Mouse (Mus musculus): ENCODE data around the gene Dad1. TPM values are rescaled to one million over a fixed set of nuclear protein-coding genes. Genes with fewer than 3 reads are reported as not detected.
A peak's percentile ranks its signal among the peaks of the same experiment; 100 is the strongest.

Gene Dad1
- total RNA-seq, 2 experiments from 2014 or later: 132 to 145 TPM

- peak; percentile 56 for DNase-seq
These were observed 29.1 kb downstream of the Dad1 start for GRCm38 (mm10) chr14:54224484-54225467.

DNA sequence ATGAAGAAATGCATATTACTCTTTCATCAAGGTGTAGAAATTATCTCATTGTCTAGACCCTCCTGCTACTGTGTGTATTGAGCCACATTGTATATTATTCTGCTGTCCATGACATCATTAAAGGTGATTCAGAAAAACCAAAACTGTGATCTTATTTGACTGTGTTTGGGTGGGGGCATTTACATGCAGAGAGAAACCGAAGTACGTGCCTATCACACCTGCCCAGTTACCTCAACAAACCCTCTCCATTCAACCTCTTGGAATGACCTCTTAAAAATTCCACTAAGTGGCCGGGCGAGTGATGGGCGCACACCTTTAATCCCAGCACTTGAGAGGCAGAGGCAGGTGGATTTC, 29.9 kb downstream of the Dad1 start:
- DNase-seq: no peak

DNA sequence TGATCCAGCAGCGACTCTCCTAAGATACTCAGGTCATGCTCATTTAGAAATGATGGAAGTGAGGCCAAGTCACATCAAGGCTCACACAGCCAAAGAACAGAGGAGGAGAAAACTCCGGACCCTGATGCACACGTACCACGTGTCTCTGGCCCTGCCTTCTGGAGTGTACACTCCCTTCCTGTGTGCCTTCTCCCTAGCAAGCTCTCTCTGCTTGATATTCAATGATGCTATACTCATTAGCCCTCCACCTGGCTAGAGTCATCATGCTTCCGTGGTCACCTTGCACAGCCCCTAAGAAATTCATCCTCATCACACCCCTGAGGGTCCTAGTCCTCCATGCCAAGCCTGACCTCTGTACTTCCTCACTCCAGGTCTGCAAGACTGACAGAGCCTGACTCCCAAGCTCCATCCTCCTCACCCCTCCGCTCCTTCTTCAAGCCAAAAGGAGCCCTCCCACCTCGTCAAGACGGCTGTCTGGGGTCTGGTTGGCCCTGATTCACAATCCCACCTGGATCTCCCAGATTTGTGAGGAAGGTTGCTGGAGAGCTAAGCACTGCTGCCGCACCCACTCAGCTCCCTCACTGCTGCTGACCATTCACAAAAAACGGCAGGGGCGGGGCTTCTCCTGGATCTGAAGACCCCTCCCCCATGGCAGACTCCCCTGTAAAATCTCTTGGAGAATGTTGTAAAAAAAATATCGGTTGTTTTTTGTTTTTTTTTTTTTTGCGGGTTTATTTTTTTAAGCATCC, 30.4 kb downstream of the Dad1 start:
- DNase-seq: no peak

- no peak for DNase-seq
These were observed 31.6 kb downstream of the Dad1 start for GRCm38 (mm10) chr14:54222289-54222727.

DNA sequence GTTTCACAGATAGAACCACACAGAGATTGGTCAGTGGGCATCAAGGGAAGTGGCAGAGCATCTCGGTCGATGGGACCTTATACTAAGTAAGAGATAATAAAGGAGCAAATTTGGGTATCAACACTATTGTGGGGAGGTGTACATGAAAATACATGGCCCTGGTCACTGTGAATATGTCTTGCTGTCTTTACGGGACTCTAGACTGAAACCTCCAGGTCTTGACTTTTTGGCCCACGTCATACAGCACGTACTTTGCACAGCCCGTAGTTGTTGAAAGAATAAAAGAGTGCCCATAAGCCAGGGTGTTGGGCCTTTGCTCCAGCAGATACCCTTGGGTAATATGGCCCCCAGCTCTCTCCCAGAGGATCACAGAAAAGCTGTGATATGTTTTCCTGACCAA, 32.3 kb downstream of the Dad1 start:
- DNase-seq: no peak

DNA sequence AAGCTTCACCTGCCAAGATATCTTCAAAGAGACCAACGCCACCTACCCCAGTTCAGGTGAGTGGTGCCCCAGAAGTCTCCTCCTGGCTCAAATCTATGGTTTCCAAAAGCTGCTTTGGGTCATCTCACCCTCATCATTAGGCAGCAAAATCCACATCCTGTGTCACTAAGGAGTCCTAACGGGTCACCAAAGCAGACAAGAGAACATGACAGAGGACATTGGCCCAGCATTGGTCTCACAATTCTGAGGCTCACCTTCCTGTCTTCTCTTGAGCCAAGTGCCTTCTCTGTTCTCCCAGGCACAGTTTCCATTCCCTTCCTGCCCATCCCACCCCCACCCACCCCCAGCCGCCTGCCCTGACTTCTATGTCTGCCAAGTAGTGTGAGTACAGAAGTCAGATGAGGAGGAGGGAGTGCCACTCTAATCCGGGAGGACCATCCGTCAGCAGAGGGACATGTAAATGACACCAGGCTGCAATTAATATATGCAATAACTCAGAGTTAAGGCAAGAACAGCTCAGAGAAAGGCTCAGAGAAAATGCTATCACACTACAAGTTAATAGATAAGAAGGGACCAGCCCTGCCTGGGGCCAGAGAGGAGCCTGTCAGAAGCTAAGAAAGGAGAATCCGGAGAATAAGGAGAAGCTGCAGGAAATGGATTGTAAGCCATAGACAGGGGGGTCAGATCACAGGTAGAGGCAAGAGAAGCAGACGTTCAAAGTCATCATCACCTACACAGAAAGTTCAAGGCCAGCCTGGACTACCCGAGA, 33.0 kb downstream of the Dad1 start:
- DNase-seq: no peak

- DNase-seq: no peak
These were observed 34.1 kb downstream of the Dad1 start for GRCm38 (mm10) chr14:54219849-54220248.

GRCm38 (mm10) chr14:54219256-54219655, 34.6 kb downstream of the Dad1 start:
- DNase-seq: no peak

- DNase-seq: no peak
These were observed 35.2 kb downstream of the Dad1 start for GRCm38 (mm10) chr14:54218721-54219120.

DNA sequence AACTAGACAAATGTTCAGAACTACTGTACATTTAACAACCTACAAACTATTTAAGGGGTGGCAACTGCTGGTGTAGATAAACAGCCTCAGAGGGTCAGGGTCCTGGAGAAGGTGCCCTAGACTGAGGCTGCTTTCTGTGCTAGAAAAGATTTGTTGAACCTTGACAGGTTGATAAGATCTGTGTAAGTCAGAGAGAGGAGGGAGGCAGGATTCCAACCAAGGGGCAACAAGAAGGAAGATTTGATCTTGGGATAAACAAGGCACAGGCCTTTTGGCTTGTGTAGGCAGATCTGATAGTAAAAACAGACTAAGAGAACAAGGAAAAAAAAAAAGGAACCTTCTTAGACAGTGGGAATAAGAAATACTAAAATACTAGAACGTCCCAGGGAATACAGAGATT, 35.7 kb downstream of the Dad1 start:
- DNase-seq: no peak

GRCm38 (mm10) chr14:54216126-54216525, 37.8 kb downstream of the Dad1 start:
- no peak for DNase-seq

DNA sequence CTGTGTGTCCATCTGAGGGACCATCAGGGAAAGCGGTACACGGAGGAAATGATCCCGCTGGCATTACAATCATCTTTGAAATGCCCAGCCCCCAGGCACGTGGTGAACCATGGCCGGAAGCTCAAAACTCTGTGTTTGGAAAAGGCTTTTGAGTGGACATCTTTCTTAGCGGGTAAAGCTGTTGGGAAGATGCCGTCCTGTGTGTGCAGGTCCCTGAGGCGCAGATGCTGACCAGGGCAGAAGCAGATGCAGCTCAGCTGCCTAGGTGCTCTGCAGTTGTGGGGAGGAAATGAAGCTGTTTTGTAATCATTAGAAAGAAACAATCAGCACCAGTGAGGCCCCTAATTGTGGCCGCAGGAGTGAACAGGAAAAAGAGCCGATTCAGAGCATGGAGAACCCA, 39.0 kb downstream of the Dad1 start:
- no peak for DNase-seq

DNA sequence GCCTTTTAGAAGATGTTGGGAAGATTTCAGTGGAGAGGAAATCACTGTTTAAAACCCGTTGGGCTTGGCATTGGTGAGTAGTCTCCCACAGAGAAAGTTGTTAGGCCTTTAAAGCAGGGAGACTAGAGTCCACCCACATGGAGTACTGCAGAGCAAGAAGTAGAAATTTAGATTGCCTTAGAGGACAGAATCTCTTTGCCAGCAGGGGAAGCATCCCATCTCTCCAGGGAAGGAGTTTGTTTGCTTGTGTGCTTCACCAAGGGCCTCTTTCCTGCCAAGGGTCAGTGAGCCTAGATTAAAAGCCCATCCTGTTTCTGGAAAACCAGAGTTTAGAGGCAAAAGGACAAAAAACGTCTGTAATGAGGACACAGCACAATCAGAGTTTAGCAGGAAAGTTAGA, 39.4 kb downstream of the Dad1 start:
- no peak for DNase-seq

GRCm38 (mm10) chr14:54213734-54214133, 40.2 kb downstream of the Dad1 start:
- DNase-seq: no peak

DNA sequence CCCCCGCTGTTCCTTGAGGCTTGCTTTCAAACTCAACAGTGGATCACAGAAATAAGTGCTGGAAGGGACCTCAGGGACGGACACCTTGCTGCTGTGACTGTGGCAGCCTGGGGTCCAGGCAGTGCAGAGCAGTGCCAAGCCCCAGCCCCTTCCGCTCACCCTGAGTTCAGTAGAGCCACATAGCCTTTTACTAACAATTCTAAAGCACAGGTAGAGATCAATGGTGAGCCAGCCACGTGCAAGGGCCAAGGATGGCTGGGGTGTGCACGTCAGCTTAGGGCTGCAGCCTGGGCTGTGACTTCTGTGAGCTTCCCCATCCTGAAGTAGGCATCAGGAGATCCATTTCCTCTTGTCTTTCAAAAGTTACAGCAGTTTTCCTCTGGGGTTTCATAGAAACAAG, 42.1 kb downstream of the Dad1 start:
- DNase-seq: no peak

DNA sequence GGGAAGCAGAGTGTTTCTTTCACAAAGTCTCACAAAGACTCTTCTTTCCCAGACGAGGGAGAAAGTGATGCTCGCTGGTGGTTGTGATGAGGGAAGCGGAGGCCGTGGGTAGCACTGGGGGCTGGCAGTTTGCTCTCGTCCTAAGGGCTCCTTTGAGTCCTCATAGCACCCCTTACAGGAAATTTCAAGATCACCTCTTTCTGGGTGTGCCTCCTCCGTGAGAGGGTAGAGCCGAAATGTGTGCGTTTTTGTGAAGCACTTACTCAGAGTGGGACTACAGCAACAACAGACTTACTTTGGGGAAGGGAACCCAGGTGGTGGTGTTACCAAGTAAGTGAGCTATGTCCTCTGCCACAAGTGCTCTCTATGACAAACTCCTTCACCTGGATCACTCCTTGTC, 42.7 kb downstream of the Dad1 start:
- no peak for DNase-seq

DNA sequence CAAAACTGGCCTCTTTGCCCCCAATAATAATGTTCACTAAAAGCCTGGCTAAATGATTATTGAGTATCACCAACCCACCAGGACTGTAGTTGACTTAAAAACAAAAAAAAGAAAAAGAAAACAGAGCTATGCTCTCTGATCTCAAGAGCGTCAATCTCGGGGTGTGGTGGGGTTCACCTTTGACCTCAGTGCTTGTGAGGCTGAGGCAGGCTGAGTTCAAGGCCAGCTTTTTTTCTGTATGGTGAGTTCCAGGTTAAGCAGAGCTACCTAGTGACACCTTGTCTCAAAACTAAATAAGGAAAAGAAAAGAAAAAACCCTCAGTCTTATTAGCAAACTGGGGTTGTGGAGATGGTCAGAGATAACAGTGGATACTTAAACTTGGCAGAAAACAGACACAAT, 43.5 kb downstream of the Dad1 start:
- no peak for DNase-seq

DNA sequence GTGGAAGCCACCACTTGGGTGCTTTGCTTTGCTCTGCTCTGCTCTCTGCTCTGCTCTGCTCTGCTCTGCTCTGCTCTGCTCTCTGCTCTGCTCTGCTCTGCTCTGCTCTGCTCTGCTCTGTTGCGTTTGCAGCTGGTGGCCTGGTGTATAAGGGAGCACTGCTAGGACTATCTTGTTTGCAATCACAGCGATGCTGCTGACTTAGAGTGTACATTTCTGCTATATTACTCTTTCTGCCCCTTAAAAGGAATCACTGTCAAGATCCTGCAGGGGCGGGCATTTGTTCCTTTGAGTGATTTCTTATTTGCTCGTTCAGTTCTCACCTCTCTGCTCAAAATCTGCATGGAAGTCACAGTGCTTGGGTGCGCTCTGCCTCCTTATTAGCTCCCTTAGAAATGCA, 44.0 kb downstream of the Dad1 start:
- no peak for DNase-seq

DNA sequence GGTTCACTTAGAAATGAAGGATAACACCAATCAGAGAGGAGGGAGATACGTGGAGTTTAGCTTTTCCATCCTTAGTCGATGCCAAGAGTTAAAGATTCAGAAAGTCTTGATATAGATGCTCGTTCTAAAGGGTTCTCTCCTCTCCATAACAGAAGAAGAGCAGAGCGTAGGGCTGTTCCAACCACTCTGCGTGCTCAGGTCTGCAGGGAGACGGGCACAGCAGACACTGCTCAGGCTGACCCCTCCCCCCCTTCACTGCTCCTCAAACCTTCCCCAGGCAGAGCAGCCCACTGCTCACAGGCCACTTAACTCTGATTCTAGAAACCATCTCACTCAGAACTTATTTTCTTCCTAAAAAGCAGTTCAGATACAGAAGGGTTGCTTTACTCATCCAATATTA, 45.2 kb downstream of the Dad1 start:
- no peak for DNase-seq

- no peak for DNase-seq
These were observed 46.0 kb downstream of the Dad1 start for GRCm38 (mm10) chr14:54207924-54208323.

GRCm38 (mm10) chr14:54206750-54207550, 47.0 kb downstream of the Dad1 start:
- DNase-seq: no peak

DNA sequence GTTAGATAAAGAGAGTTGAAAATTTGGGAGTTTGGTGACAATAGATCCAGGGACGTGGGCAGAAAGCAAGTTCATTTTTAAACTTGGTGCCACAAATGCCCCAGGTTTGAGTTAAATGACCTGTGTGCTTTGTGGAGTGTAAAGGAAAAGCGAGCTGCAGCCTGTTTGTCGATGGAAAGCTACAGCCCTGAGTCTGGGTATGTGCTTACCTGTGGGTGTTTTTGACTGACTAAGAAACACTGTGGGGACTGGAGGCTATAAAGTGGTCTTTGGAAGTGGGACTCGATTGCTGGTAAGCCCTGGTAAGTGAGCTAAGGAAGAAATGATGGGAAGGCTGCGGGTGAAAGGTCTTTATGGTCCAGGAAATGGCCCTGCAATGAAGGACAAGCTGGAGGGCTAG, 47.6 kb downstream of the Dad1 start:
- no peak for DNase-seq
